Mouse (Mus musculus) MEL (cell line): ENCODE results near the gene Zic4.

ENCODE experiments used
- CHD2 ChIP-seq: IDR thresholded peaks from 2 replicates; pipeline ENCODE4 v1.6.1; 2011; ENCODE audit warnings: low read length, improper control_type of control experiment
- CTCF ChIP-seq, 3 experiments: IDR thresholded peaks in 2 of 3; conservative IDR thresholded peaks in 1 of 3; 2 replicates each; pipeline ENCODE4 v1.5.1; 2011 to 2012; ENCODE audit warnings: low read length in 3 of 3, low read depth in 2 of 3, mild to moderate bottlenecking in 2 of 3, improper control_type of control experiment in 1 of 3, inconsistent platforms in 1 of 3, mixed read lengths in 1 of 3, moderate library complexity in 1 of 3; ENCODE audit not compliant: control insufficient read depth in 1 of 3, insufficient read depth in 1 of 3, poor library complexity in 1 of 3, severe bottlenecking in 1 of 3
- EP300 ChIP-seq, 2 experiments: IDR thresholded peaks; 2 replicates each; pipeline ENCODE4 v1.6.1; 2011; ENCODE audit warnings: improper control_type of control experiment in 2 of 2, low read length in 2 of 2, low read depth in 1 of 2, mild to moderate bottlenecking in 1 of 2
- GABPA ChIP-seq: IDR thresholded peaks from 2 replicates; pipeline ENCODE4 v1.6.1; 2012; ENCODE audit warnings: low read depth, mild to moderate bottlenecking, inconsistent platforms, low read length, improper control_type of control experiment, moderate library complexity
- JUND ChIP-seq: IDR thresholded peaks from 2 replicates; pipeline ENCODE4 v1.6.1; 2011; ENCODE audit warnings: low read depth, mild to moderate bottlenecking, improper control_type of control experiment, low read length
- MAX ChIP-seq: IDR thresholded peaks from 2 replicates; pipeline ENCODE4 v1.6.1; 2011; ENCODE audit warnings: low read length, improper control_type of control experiment
- MXI1 ChIP-seq: IDR thresholded peaks from 2 replicates; pipeline ENCODE4 v1.6.1; 2011; ENCODE audit warnings: mild to moderate bottlenecking, low read depth, low read length, improper control_type of control experiment
- POLR2A ChIP-seq, 2 experiments: IDR thresholded peaks; 2 replicates each; pipeline ENCODE4 v1.6.1; 2011 to 2012; ENCODE audit warnings: low read length in 2 of 2, mild to moderate bottlenecking in 2 of 2, control low read depth in 1 of 2, improper control_type of control experiment in 1 of 2, low read depth in 1 of 2, moderate library complexity in 1 of 2; ENCODE audit not compliant: control insufficient read depth in 1 of 2, insufficient read depth in 1 of 2, poor library complexity in 1 of 2
- TBP ChIP-seq: IDR thresholded peaks from 2 replicates; pipeline ENCODE4 v1.8.0; 2011; ENCODE audit warnings: low read depth, low read length, improper control_type of control experiment
- UBTF ChIP-seq: IDR thresholded peaks from 2 replicates; pipeline ENCODE4 v1.6.1; 2012; ENCODE audit warnings: low read depth, mild to moderate bottlenecking, inconsistent platforms, low read length, improper control_type of control experiment, moderate library complexity, borderline replicate concordance; ENCODE audit not compliant: insufficient read depth
- USF1 ChIP-seq: IDR thresholded peaks from 2 replicates; pipeline ENCODE4 v1.6.1; 2014; ENCODE audit warnings: low read depth, mild to moderate bottlenecking, inconsistent platforms, low read length, improper control_type of control experiment, moderate library complexity
- USF2 ChIP-seq, 2 experiments: IDR thresholded peaks; 2 replicates each; pipeline ENCODE4 v1.6.1; 2011 to 2012; ENCODE audit warnings: improper control_type of control experiment in 2 of 2, low read length in 2 of 2, borderline replicate concordance in 1 of 2, inconsistent platforms in 1 of 2, low read depth in 1 of 2, mild to moderate bottlenecking in 1 of 2; ENCODE audit not compliant: insufficient read depth in 1 of 2
- ZC3H11A ChIP-seq: IDR thresholded peaks from 2 replicates; pipeline ENCODE4 v1.6.1; 2012; ENCODE audit warnings: low read depth, mild to moderate bottlenecking, inconsistent platforms, low read length, improper control_type of control experiment

DNA sequence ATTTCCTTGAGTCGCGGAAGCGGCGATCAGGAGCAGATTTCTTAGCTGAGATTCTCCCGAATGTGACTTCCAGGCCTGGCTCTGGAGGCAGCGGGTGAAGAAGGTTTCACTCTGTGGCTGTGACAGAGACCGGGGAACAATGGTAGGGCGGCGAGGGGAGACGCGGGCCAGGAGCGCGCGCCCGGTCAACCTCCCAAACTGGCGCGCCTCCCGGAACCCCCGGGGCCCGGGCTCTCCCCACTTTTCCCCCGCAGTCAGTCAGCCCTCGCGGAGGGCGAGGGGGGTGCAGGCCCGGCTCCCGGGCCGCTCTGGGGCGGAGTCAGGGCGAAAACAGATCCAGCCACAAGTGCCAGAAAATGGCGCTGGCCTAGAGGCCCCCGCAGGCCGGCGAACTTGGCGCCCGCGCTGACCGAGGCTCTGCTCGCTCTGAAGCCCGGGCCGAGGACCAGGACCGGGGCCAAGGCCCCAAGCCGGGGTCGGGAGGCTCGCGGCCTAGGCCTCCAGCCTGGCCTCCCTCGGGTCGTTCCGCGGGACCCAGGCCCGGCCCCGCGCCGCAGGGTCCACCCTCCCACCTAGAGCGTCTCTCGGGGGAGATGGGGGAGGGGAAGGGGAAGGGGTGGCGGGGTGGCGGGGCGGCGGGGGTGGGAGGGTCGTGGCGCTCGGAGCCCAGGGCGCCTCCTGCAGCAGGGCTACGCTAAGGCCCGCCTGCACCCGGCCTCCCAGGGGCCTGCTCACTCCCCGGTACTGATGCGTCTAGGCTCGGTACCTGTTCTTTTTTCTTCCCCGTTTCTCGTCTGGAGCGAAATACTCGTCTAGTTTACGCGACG lies 19.3 kb downstream of the Zic4 start:
- TF ChIP-seq CTCF (IDR thresholded peaks at IDR 0.05 in 2 of 3, conservative IDR thresholded peaks at IDR 0.05 in 1 of 3; ENCODE audit: control insufficient read depth in 1 of 3, insufficient read depth in 1 of 3, low read depth in 2 of 3, low read length in 3 of 3, poor library complexity in 1 of 3, severe bottlenecking in 1 of 3) (no peak), TBP (no peak), ZC3H11A (no peak), EP300 (IDR thresholded peaks at IDR 0.05; ENCODE audit: low read depth in 1 of 2, low read length in 2 of 2) (no peak), CHD2 (no peak), USF1 (no peak), POLR2A (IDR thresholded peaks at IDR 0.05; ENCODE audit: control insufficient read depth in 1 of 2, insufficient read depth in 1 of 2, low read depth in 1 of 2, low read length in 2 of 2, poor library complexity in 1 of 2) (no peak), MXI1 (no peak), USF2 (IDR thresholded peaks at IDR 0.05; ENCODE audit: borderline replicate concordance in 1 of 2, insufficient read depth in 1 of 2, low read depth in 1 of 2, low read length in 2 of 2) (no peak), GABPA (no peak), JUND (no peak), MAX (no peak), UBTF (no peak)
